Mouse (Mus musculus): ENCODE data around the gene Gm20388.

GRCm38 (mm10) chr8:123823111-123823510 lies 3912.5 kb downstream of the Gm20388 start:
- no peak for TF ChIP-seq POLR2A (IDR thresholded peaks at IDR 0.05; ENCODE audit: insufficient read depth, low read depth, low read length)
- no peak for TF ChIP-seq CTCF (IDR thresholded peaks at IDR 0.05; ENCODE audit: insufficient read depth, low read depth, low read length)

Data from olfactory bulb, adult 2 months (tissue).